Mouse (Mus musculus) neutrophil, adult 5-6 weeks (primary cell): Measurements from ENCODE around the gene Gorasp1. TPM values are rescaled to one million over a fixed set of nuclear protein-coding genes. Genes with fewer than 3 reads are reported as not detected.

Experiments
- ATAC-seq: fragments of 151-379, 151-347 bp; 2 replicates; pipeline ENCODE4 v1.8.0; 2017; ENCODE audit warnings: mild to moderate bottlenecking, moderate TSS enrichment; ENCODE audit not compliant: insufficient number of reproducible peaks, poor library complexity, low FRiP score, severe bottlenecking; ENCODE audit errors: extremely low read depth
- total RNA-seq: library from RNA; stranded (forward); fragments of 200-1000 nt; gene quantifications from 2 replicates; pipeline ENCODE4 v1.2.3, GENCODE M21; 2017

Gorasp1 gene
- total RNA-seq, 1 experiment from 2014 or later, result 3.6 TPM

GRCm38 (mm10) chr9:119973869-119974520 lies 36.6 kb upstream of the Gorasp1 start:
- ATAC-seq, result no peak

GRCm38 (mm10) chr9:119973281-119973680 lies 35.9 kb upstream of the Gorasp1 start:
- no peak for ATAC-seq

- no peak for ATAC-seq
These were observed 35.2 kb upstream of the Gorasp1 start for GRCm38 (mm10) chr9:119972582-119972981.

- ATAC-seq, result no peak
These were observed 34.8 kb upstream of the Gorasp1 start for GRCm38 (mm10) chr9:119972166-119972565.

GRCm38 (mm10) chr9:119970763-119971656 lies 33.6 kb upstream of the Gorasp1 start:
- ATAC-seq, result no peak

GRCm38 (mm10) chr9:119970221-119970620 lies 32.9 kb upstream of the Gorasp1 start:
- no peak for ATAC-seq

GRCm38 (mm10) chr9:119969811-119970210 lies 32.4 kb upstream of the Gorasp1 start:
- no peak for ATAC-seq

DNA sequence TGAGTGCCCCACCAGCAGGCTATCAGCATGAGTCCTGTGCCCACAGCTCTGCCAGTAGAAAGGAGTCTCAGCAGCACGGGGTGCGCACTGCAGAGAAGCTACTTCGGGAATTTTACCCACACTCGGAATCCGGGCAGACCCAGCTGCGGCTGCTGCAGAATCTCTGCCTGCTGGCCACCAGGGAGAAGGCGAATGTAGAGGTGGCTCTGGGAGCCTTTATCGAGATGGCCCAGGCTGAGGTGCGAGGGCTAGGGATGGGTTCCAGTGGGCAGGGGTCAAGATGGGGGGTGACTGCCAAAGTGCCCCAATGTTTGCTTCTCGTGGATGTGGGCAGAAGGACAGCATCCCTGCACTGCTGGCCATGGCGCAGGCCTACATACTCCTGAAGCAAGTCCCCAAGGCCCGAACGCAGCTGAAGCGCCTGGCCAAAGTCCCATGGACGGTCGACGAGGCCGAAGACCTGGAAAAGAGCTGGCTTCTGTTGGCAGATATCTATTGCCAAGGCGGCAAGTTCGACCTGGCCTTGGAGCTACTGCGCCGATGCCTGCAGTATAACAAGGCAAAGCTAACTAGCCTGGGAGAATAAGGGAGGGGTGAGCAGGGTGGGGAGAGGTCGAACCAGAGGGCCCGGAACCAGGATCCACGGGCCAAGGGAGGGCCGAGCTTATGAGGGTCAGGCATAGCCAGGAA lies 29.0 kb upstream of the Gorasp1 start:
- no peak for ATAC-seq

DNA sequence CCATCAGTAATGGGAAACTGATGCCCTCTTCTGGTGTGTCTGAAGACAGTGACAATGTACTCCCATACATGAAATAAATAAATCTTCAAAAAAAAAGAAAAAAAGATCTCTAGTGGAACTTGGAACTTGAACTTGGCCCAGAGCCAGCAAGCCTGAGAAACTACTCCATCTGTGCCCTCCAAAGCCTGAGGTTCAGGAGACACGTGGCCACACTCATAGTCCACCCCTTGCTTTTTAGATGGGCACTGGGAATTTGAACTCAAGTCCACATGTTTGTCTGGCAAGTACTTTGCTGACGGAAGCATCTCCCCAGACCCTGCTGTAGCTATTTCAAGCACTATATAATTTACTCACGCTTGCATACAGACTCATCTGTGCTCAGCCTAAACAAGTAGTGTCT lies 27.8 kb upstream of the Gorasp1 start:
- ATAC-seq, result no peak

- ATAC-seq, result no peak
These were observed 26.8 kb upstream of the Gorasp1 start for GRCm38 (mm10) chr9:119964206-119964605.

- peak; percentile 77 for ATAC-seq
These were observed 25.8 kb upstream of the Gorasp1 start for GRCm38 (mm10) chr9:119962987-119963667.

DNA sequence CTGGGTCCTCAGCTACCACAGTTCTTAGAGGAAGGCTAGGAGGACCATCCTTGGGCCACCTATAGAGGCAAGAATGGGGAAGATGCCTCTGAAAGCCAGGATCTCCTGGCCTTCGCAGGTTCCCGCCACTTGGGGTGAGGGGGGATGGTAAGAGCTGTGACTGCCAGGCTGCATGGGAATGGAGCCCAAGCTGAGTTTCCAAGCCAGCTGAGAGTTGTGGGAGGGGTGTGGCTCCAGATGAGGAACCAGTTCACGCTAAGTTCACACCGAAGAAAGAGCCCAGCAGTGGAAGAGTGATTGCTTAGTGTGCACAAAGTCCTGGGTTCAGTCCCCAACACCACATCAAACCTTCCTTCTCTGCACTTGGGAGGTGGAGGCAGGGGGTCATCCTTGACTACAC lies 24.9 kb upstream of the Gorasp1 start:
- ATAC-seq, result no peak

- ATAC-seq, result no peak
These were observed 21.5 kb upstream of the Gorasp1 start for GRCm38 (mm10) chr9:119958835-119959234.

DNA sequence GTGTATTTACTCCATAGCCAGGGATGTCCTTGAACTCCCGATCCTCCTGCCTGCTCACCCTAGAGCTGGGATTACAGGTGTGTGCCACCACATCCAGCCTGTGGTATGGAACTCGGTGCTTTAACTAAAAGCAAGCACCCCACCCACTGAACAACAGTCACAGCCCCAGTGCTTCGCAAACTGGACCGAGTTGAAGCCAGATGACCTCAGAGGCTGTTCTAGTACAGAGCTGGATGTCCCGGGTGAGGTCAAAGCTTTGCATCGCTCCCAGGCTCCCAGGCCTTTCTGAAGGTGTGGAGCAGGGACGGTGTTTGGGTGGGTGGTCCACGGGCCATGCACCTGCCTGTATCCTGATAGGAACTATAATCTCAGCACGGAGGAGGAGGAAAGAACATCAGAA lies 14.0 kb upstream of the Gorasp1 start:
- no peak for ATAC-seq

- no peak for ATAC-seq
These were observed 13.1 kb upstream of the Gorasp1 start for GRCm38 (mm10) chr9:119950434-119950833.

DNA sequence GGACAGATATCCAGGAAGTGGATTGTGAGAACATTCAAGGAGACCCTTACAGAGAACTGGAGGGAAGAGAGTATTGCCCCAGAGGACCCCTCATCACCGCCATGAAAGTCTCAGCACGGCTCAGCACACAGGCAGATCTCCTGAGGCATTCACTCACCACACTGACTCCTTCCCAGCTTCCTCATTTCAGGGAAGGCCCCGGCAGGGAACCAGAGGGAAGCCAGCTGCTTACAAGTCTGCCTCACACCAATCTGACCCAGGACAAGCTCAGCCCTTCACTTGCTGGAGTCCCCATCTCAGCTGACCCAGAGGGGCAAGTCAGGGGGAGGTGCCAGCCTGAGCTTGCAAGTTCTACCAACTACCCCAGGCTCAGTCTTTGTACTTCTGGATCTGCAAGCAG lies 11.4 kb upstream of the Gorasp1 start:
- ATAC-seq, result no peak

- ATAC-seq, result no peak
These were observed 8.0 kb upstream of the Gorasp1 start for GRCm38 (mm10) chr9:119945173-119945900.

DNA sequence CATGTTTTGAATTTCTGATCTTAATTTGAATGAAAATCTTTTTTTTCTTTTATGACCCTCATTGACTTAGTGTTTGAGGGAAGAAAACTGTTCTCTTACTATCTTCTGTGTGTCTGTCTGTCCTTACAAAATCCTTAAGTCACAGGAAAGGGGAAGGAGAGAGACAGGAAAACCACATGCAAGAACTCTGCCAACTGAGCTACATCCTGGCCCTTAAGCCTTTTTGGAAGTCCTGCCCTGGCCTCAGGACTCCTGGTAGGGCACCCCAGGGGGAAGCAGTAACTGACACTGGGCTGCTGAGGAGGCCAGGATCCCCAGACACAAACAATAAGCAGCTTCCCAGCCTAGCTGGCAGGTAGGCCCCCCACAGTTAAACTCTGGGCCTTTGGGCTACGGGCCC lies 6.0 kb upstream of the Gorasp1 start:
- ATAC-seq, result no peak

GRCm38 (mm10) chr9:119941861-119942260 lies 4.5 kb upstream of the Gorasp1 start:
- ATAC-seq, result no peak
